Mouse (Mus musculus): ENCODE measurements around the gene Polr2e.

GRCm38 (mm10) chr10:80030736-80031135 is 8.9 kb downstream of the Polr2e start:
- TF ChIP-seq CTCF (IDR thresholded peaks at IDR 0.05; ENCODE audit: low read depth, low read length) (no peak), POLR2A (IDR thresholded peaks at IDR 0.05; ENCODE audit: extremely low read depth, insufficient read depth, low read length) (no peak)
